Mouse (Mus musculus) MEL (cell line): Measurements from ENCODE around the gene Elovl3.

ENCODE experiments used
- CTCF ChIP-seq, 3 experiments: IDR thresholded peaks in 2 of 3; conservative IDR thresholded peaks in 1 of 3; 2 replicates each; pipeline ENCODE4 v1.5.1; 2011 to 2012; ENCODE audit warnings: low read length in 3 of 3, low read depth in 2 of 3, mild to moderate bottlenecking in 2 of 3, improper control_type of control experiment in 1 of 3, inconsistent platforms in 1 of 3, mixed read lengths in 1 of 3, moderate library complexity in 1 of 3; ENCODE audit not compliant: control insufficient read depth in 1 of 3, insufficient read depth in 1 of 3, poor library complexity in 1 of 3, severe bottlenecking in 1 of 3
- NELFE ChIP-seq: IDR thresholded peaks from 2 replicates; pipeline ENCODE4 v1.6.1; 2011; ENCODE audit warnings: low read depth, low read length, improper control_type of control experiment
- POLR2A ChIP-seq, 2 experiments: IDR thresholded peaks; 2 replicates each; pipeline ENCODE4 v1.6.1; 2011 to 2012; ENCODE audit warnings: low read length in 2 of 2, mild to moderate bottlenecking in 2 of 2, control low read depth in 1 of 2, improper control_type of control experiment in 1 of 2, low read depth in 1 of 2, moderate library complexity in 1 of 2; ENCODE audit not compliant: control insufficient read depth in 1 of 2, insufficient read depth in 1 of 2, poor library complexity in 1 of 2
- TAL1 ChIP-seq: IDR thresholded peaks from 2 replicates; pipeline ENCODE4 v1.6.1; 2012; ENCODE audit warnings: mild to moderate bottlenecking, inconsistent platforms, low read length, moderate library complexity, mixed read lengths
- TBP ChIP-seq: IDR thresholded peaks from 2 replicates; pipeline ENCODE4 v1.8.0; 2011; ENCODE audit warnings: low read depth, low read length, improper control_type of control experiment

DNA sequence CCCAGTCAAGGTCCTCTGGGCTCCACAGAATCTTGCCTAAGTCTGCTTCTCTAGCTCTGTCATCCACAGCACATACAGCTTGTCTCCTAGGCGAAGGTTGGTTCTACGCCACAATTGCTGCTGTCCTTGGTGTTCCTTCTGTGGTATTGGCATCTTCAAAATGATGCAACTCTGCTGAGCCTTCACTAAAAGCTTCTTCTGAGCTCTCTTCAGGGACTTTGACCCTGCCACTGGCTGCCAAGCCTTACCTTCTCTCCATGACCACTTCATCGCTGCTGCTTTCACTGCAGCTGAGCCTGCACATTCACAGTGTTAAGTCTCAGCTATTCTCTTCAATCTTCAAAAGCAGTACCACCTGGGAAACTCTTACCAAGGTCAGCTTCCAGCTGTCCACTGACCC, 50.5 kb downstream of the Elovl3 start:
- no peak for TF ChIP-seq TAL1
- no peak for TF ChIP-seq CTCF (IDR thresholded peaks at IDR 0.05 in 2 of 3, conservative IDR thresholded peaks at IDR 0.05 in 1 of 3; ENCODE audit: control insufficient read depth in 1 of 3, insufficient read depth in 1 of 3, low read depth in 2 of 3, low read length in 3 of 3, poor library complexity in 1 of 3, severe bottlenecking in 1 of 3)
- no peak for TF ChIP-seq TBP
- no peak for TF ChIP-seq NELFE
- no peak for TF ChIP-seq POLR2A (IDR thresholded peaks at IDR 0.05; ENCODE audit: control insufficient read depth in 1 of 2, insufficient read depth in 1 of 2, low read depth in 1 of 2, low read length in 2 of 2, poor library complexity in 1 of 2)
